Mouse (Mus musculus): ENCODE data around the gene Mrpl10. TPM values are rescaled to one million over a fixed set of nuclear protein-coding genes. Genes with fewer than 3 reads are reported as not detected.

Mrpl10 gene
- polyA plus RNA-seq, 1 experiment: 57.6 TPM

- peak overlapping the region; percentile 38 for H3K27ac ChIP-seq (ENCODE audit: insufficient read depth, low read length)
- H3K27me3 ChIP-seq (ENCODE audit: control insufficient read depth, insufficient read depth, low read length): no peaks in the 10 kb centered on the region
- DNase-seq (ENCODE audit: low read depth in 1 of 2, low spot score in 2 of 2): no peak
- H3K4me3 ChIP-seq (ENCODE audit: extremely low read depth, insufficient read depth, insufficient read length): peak overlapping the region; percentile 94
- H3K4me1 ChIP-seq (ENCODE audit: control insufficient read depth, insufficient read depth, insufficient read length): peaks cover 17% of the 10 kb centered on the region; the same call in 1 of the 2 replicates
- peaks cover 26% of the 10 kb centered on the region for H3K36me3 ChIP-seq (ENCODE audit: control insufficient read depth, insufficient read depth, low read length)
- TF ChIP-seq CTCF (IDR thresholded peaks at IDR 0.05; ENCODE audit: extremely low read depth, insufficient read depth, insufficient read length, insufficient replicate concordance) (no peak), POLR2A (IDR thresholded peaks at IDR 0.05; ENCODE audit: low read depth, low read length) (no peak)
- WGBS: 14% methylated on average over 13 of the region's 13 CpGs
Measured at GRCm38 (mm10) chr11:97050944-97051586, 9.7 kb downstream of the Mrpl10 start.

GRCm38 (mm10) chr11:97052219-97052646, 10.9 kb downstream of the Mrpl10 start:
- 23% methylated on average over 11 of the region's 11 CpGs for WGBS
- peaks cover 17% of the 10 kb centered on the region; the same call in 1 of the 2 replicates for H3K4me1 ChIP-seq (ENCODE audit: control insufficient read depth, insufficient read depth, insufficient read length)
- H3K4me3 ChIP-seq (ENCODE audit: extremely low read depth, insufficient read depth, insufficient read length): no peak overlapping the region; the same call in 1 of the 2 replicates
- TF ChIP-seq POLR2A (IDR thresholded peaks at IDR 0.05; ENCODE audit: low read depth, low read length) (no peak), CTCF (IDR thresholded peaks at IDR 0.05; ENCODE audit: extremely low read depth, insufficient read depth, insufficient read length, insufficient replicate concordance) (no peak)
- peaks cover 28% of the 10 kb centered on the region for H3K36me3 ChIP-seq (ENCODE audit: control insufficient read depth, insufficient read depth, low read length)
- no peaks in the 10 kb centered on the region for H3K27me3 ChIP-seq (ENCODE audit: control insufficient read depth, insufficient read depth, low read length)
- DNase-seq (ENCODE audit: low read depth in 1 of 2, low spot score in 2 of 2): no peak
- H3K27ac ChIP-seq (ENCODE audit: insufficient read depth, low read length): no peak overlapping the region

DNA sequence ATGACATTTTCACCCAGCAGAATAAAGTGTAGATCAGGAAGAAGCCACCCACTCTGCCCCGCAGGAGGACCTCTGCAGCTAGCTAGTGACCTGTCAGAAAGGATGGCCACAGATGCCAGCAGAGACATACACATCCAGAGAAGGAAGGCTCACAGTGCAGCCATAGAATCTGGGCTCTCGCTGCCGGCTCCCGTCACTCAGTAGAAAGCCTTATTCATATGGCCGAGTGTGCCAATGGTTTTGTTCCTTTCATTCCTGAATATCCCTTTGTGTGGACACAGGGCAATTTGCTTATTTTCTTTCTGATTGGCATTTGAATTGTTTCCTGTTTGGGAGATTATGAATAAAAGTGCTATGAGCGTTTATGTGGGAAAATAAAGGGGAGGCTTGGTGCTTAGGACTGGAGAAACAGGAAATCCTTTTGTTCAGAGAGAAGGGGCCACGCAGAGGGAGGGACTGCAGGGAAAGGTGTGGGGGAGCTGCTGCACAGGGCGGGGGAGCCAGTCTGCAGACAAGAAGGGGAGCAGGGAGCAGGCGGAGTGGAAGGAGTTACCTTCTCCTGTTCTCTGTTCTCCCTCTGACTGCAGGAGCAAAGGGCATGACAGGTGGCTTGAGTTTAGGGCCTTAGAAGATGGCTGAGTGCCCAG, 22.0 kb downstream of the Mrpl10 start:
- 67% methylated on average over 9 of the region's 9 CpGs for WGBS

DNA sequence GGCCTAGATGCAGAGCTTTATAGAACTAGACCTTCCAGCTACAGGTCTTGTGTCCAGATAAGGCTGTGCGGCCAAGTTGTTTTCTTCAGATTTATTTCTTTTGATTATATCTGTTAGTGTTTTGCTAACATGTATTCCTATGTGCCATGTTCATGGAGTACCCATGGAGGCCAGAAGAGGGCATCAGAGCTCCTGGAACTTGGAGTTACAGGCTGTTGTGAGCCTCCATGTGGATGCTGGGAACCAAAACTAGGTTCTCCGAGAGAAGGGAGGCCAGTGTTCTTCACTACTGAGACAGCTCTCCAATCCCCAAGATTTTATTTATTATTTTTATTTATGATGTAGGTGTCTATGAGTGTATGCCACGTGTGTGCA, 22.5 kb downstream of the Mrpl10 start:
- no peak for DNase-seq (ENCODE audit: low read depth in 1 of 2, low spot score in 2 of 2)
- Histone ChIP-seq H3K4me1 (ENCODE audit: control insufficient read depth, insufficient read depth, insufficient read length) (no peaks in the 10 kb centered on the region), H3K36me3 (ENCODE audit: control insufficient read depth, insufficient read depth, low read length) (peaks cover 35% of the 10 kb centered on the region), H3K4me3 (ENCODE audit: extremely low read depth, insufficient read depth, insufficient read length) (no peak overlapping the region), H3K27ac (ENCODE audit: insufficient read depth, low read length) (no peak overlapping the region), H3K27me3 (ENCODE audit: control insufficient read depth, insufficient read depth, low read length) (no peaks in the 10 kb centered on the region)
- WGBS: 84% methylated on average over 3 of the region's 3 CpGs
- TF ChIP-seq CTCF (IDR thresholded peaks at IDR 0.05; ENCODE audit: extremely low read depth, insufficient read depth, insufficient read length, insufficient replicate concordance) (no peak; the same call in 1 of the 2 replicates), POLR2A (IDR thresholded peaks at IDR 0.05; ENCODE audit: low read depth, low read length) (no peak)

More for the DNA sequence above, 22.0 kb downstream of the Mrpl10 start:
- no peak for DNase-seq (ENCODE audit: low read depth in 1 of 2, low spot score in 2 of 2)
- Histone ChIP-seq H3K27me3 (ENCODE audit: control insufficient read depth, insufficient read depth, low read length) (no peaks in the 10 kb centered on the region), H3K4me3 (ENCODE audit: extremely low read depth, insufficient read depth, insufficient read length) (no peak overlapping the region), H3K27ac (ENCODE audit: insufficient read depth, low read length) (no peak overlapping the region), H3K36me3 (ENCODE audit: control insufficient read depth, insufficient read depth, low read length) (peaks cover 34% of the 10 kb centered on the region), H3K4me1 (ENCODE audit: control insufficient read depth, insufficient read depth, insufficient read length) (no peaks in the 10 kb centered on the region)
- TF ChIP-seq POLR2A (IDR thresholded peaks at IDR 0.05; ENCODE audit: low read depth, low read length) (no peak), CTCF (IDR thresholded peaks at IDR 0.05; ENCODE audit: extremely low read depth, insufficient read depth, insufficient read length, insufficient replicate concordance) (no peak)

GRCm38 (mm10) chr11:97065538-97066295, 24.4 kb downstream of the Mrpl10 start:
- H3K36me3 ChIP-seq (ENCODE audit: control insufficient read depth, insufficient read depth, low read length): peaks cover 23% of the 10 kb centered on the region
- H3K4me3 ChIP-seq (ENCODE audit: extremely low read depth, insufficient read depth, insufficient read length): no peak overlapping the region
- no peaks in the 10 kb centered on the region for H3K27me3 ChIP-seq (ENCODE audit: control insufficient read depth, insufficient read depth, low read length)
- DNase-seq (ENCODE audit: low read depth in 1 of 2, low spot score in 2 of 2): no peak
- TF ChIP-seq POLR2A (IDR thresholded peaks at IDR 0.05; ENCODE audit: low read depth, low read length) (no peak), CTCF (IDR thresholded peaks at IDR 0.05; ENCODE audit: extremely low read depth, insufficient read depth, insufficient read length, insufficient replicate concordance) (no peak)
- 91% methylated on average over 12 of the region's 12 CpGs for WGBS
- no peaks in the 10 kb centered on the region for H3K4me1 ChIP-seq (ENCODE audit: control insufficient read depth, insufficient read depth, insufficient read length)
- no peak overlapping the region for H3K27ac ChIP-seq (ENCODE audit: insufficient read depth, low read length)

DNA sequence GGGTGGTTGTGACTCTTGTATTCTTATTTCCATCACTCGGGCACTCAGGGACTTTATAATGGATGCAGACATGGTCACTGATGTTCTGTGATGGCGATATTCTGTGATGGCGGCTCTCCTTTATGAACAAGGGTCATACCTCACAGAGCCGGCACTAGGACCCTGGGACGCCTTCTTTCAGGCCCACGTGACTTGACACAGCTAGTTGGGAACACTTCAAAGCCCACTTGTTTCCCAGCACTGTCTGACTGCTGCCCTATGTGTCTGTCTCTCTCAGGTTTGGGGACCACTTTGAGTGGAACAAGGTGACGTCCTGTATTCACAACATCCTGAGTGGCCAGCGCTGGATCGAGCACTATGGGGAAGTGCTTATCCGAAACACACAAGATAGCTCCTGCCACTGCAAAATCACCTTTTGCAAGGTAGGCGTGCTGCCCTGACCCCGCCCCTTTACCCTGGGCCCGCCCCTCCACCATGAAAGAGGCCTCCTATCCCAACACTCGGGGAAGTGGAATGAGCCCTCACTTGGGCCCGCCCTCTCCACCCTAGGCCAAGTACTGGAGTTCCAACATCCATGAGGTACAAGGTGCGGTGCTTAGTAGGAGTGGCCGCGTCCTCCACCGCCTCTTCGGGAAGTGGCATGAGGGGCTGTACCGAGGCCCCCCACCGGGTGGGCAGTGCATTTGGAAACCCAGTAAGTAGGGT, 25.4 kb downstream of the Mrpl10 start:
- no peak for DNase-seq (ENCODE audit: low read depth in 1 of 2, low spot score in 2 of 2)
- TF ChIP-seq CTCF (IDR thresholded peaks at IDR 0.05; ENCODE audit: extremely low read depth, insufficient read depth, insufficient read length, insufficient replicate concordance): no peak
- no peak for TF ChIP-seq POLR2A (IDR thresholded peaks at IDR 0.05; ENCODE audit: low read depth, low read length)
- WGBS: 90% methylated on average over 22 of the region's 22 CpGs
- Histone ChIP-seq H3K27ac (ENCODE audit: insufficient read depth, low read length) (no peak overlapping the region), H3K4me1 (ENCODE audit: control insufficient read depth, insufficient read depth, insufficient read length) (no peaks in the 10 kb centered on the region), H3K27me3 (ENCODE audit: control insufficient read depth, insufficient read depth, low read length) (no peaks in the 10 kb centered on the region), H3K4me3 (ENCODE audit: extremely low read depth, insufficient read depth, insufficient read length) (no peak overlapping the region), H3K36me3 (ENCODE audit: control insufficient read depth, insufficient read depth, low read length) (peaks cover 18% of the 10 kb centered on the region)

Measured in spleen, adult 2 months (tissue).